Mouse (Mus musculus): ENCODE measurements around the gene Cyp3a16. TPM values are rescaled to one million over a fixed set of nuclear protein-coding genes. Genes with fewer than 3 reads are reported as not detected.

The Cyp3a16 gene
- not detected for polyA plus RNA-seq (2014; fragmentation: Illumina TruSeq; extraction: RNeasy Lipid Tissue Mini Kit (QIAGEN cat#74804); ENCODE audit: low read depth, low replicate concordance)

GRCm38 (mm10) chr5:145469623-145470022 is at the start of gene Cyp3a16:
Gene Cyp3a16, minus strand, starts transcription at chr5:145469723.

Other genes starting within 250 kb of the Cyp3a16 start
- 34.8 TPM for gene Zfp655, start 238.0 kb downstream of the Cyp3a16 start, polyA plus RNA-seq (2014; fragmentation: Illumina TruSeq; extraction: RNeasy Lipid Tissue Mini Kit (QIAGEN cat#74804); ENCODE audit: low read depth, low replicate concordance)
- gene Zscan25, start 189.2 kb downstream of the Cyp3a16 start, polyA plus RNA-seq (2014; fragmentation: Illumina TruSeq; extraction: RNeasy Lipid Tissue Mini Kit (QIAGEN cat#74804); ENCODE audit: low read depth, low replicate concordance): 6.9 TPM
- gene Cyp3a57, start 124.4 kb downstream of the Cyp3a16 start, polyA plus RNA-seq (2014; fragmentation: Illumina TruSeq; extraction: RNeasy Lipid Tissue Mini Kit (QIAGEN cat#74804); ENCODE audit: low read depth, low replicate concordance): not detected
- not detected for gene Cyp3a41b, start 115.0 kb upstream of the Cyp3a16 start, polyA plus RNA-seq (2014; fragmentation: Illumina TruSeq; extraction: RNeasy Lipid Tissue Mini Kit (QIAGEN cat#74804); ENCODE audit: low read depth, low replicate concordance)